Mouse (Mus musculus): Measurements from ENCODE around the gene Afap1l2.

Afap1l2 gene

DNA sequence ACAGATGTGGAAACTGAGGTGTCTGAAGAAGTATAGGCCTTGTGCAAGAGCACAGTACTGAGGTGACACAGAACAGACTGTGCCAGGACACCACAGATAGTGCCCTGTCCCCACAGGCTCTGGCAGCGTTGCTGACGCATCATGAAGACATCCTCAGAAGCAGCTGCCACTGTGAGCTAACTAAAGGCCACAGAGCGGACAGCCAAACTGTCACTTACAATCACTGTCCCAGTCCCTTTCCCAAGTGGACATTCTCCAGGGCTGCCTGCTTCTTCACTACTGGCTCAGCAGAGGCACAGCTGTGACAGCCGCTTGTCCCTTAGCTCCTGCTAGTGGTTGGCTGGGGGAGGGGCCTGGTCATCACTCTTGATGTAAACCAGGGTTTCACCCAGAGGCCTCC is 33.9 kb downstream of the Afap1l2 start:
- no peak for DNase-seq

DNA sequence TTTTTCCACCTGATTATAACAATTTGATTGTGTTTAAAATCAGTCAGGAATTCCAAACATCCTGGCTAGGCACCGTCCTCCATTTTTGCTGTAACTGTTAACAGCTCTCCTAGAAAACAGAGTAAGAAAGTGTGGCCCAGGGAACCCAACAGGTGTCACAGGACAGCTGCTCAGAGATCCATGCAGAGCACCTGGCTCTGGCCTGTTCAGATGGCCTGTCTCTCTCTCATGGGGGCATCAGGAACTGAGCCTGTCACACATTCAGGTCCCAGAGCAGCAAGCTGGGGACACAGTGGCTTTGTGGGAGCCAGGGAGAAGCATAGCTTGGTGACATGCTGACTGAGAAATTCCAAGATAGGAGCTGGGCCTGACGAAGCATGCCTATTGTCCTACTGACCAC is 35.3 kb downstream of the Afap1l2 start:
- no peak for DNase-seq

DNA sequence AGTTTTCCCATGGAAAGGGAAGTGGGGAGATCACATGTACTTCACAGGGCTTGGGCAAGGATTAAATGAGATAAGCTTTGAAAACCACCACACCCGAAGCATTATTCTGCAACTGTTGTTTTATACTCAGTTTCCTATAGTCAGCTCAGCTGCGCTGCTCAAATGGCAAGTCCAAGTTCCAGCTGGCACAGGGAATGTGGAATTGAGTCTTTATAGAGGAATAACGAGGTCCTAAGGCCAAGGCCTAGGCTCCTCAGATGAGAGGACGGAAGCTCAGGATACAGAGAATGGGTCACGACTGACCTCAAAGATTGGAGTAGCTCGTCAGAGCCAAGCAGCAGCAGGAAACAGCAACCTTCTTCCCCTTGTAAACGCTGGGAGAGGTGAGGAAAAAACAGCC is 36.7 kb downstream of the Afap1l2 start:
- no peak for DNase-seq

DNA sequence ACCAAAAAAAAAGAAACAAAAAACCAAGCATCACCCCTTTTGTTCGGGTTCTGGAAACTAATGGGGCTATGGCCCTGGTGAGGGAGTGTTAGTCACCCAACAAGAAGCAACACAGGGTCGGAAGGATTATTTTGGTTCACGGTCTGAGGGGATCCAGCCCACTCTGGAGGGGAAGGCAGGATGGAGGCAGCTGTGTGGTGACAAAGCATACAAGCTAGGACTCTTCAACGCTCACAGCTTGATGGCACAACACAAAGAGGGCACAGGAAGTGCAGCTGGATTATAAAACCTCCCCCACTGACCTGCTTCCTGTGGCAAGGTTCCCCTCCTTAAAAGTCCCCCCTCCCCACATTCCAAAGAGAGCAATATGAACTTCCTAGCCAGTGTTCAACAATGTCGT is 44.2 kb downstream of the Afap1l2 start:
- DNase-seq = no peak

DNA sequence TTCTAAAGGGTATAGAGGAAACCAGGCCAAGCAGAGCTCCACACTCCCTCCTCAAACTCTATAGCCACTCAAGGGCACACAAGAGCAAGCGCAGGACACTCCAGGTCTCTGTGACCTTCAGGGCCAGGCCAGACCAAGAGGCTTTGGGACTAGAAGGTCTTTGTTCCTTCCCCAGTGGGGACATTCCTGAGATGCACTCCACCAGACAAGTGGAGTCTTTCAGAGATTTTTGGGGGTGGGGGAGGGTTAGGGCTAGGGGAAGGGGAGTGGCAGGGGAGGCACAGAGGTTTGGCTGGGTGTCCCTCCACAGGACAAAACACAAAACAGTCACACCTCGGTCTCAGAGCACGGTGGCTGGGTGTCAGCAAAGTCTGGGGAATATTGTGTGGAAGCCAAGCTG is 48.4 kb downstream of the Afap1l2 start:
- DNase-seq = no peak

DNA sequence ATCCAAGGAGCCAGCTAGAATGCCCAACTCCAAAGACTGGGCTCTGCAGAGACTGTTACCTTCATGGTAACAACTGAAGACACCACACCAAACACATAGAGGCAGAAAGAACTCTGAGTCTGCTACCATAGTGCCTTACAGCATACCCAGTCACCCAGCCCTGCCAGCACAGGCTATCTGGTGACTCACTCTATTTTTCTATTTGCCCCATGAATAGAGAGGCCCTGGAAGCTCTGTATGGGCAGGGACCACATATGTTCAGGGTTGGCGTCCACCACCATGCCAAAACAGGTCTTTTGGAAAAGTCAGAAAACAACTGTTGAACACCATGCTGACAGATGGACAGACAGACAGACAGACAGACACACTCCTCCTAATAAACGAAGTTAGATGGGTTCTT is 49.0 kb downstream of the Afap1l2 start:
- DNase-seq = no peak

DNA sequence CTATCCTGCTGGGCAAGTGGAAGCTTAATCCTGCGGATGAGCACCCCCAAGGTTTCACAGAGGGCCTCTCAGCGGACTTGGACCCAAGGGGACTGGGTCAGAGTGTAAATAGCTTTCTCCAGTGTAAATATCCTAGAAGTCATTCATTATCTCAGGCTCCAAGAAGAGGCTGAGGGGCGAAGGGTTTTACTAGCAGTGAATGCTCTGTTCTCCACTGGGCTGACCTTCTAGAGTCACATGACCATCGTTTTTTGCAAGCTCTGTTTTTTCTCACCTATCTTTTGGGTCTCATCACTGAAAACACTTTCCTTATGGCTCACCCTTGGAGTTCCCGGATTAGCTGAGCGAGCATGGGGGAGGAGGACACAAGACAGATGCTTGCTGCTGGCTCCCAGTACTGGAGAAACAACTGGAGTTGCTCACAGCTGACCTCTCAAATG is 49.4 kb downstream of the Afap1l2 start:
- no peak for DNase-seq

DNA sequence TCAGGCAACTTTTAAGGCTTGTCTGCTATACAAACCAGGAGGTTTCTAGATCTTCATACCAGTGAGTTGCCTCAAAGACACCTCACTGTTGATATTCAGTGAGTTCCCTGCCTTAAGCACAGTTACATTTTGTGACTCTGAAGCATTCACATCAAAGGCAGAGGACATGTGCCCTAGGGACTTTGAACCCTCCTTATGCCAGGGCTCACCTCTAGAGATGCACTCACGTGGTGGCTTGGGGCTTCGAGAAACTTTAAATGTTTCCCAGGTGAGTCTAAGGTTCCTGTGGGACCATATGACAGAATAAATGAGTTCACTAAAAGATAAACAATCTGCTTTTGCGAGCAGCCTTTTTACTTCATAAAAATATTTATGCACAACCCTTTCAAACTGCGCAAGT is 50.0 kb downstream of the Afap1l2 start:
- no peak for DNase-seq

DNA sequence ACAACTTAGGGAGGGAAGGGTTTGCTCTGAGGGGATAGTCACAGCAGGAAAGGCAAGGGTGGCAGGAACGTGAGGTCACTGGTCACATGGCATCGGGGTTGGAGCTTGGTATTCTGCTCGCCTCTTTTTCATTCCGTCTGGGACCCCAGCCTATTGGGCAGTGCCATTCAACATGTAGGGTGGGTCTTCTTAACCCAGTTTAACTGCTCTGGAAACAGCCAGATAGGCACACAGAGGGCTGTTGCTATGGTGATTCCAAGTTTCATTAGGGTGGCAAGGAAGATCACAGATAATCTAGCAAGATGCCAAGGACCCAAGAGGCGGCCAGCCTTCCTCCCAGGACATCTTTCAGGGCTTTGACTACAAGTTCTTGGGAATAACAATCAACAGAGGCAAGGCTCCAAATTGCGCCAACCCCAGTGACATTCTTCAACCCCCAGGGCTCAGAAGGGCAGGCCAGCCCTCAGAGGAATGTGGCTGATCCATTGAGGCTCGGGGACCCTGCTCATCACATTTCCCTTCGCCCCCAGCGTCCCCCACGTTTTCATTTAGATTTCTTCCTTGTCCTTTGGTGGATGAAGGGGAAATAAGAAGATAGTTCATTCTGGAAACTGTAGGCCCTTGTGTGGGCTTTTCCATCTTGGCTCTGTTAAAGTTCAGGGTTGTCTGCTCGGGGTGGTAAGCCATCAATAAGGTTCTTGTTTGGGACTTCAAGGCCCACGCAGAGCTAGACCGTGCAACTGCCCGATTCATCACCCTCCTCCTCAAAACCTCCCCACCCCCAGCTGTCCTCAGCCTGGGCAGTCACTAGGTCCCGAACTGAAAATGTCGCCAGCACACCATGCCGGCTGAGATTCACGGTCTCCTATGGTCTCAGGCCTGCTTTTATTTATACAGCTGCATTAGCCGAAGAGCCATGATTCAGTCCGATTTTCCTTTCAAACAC is 52.2 kb downstream of the Afap1l2 start:
- no peak for DNase-seq

DNA sequence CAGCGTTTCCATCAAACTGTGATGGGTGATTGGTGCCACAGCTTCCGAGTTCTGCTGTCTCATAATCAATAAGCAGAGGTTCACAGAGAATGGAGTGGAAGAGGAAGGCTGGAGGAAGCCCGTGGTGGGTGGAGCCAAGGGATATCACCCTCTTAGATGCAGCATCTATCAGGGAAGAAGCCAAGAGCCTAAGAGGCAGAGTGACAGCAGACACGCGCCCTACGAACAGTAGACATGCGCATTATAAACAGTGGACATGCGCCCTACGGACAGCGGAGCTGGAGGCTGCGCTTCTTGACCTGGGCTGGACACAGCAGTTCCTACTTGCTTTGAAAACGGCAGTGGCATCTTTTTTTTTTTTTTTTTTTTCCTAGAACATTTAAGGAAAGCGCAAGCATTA is 53.2 kb downstream of the Afap1l2 start:
- DNase-seq = no peak

DNA sequence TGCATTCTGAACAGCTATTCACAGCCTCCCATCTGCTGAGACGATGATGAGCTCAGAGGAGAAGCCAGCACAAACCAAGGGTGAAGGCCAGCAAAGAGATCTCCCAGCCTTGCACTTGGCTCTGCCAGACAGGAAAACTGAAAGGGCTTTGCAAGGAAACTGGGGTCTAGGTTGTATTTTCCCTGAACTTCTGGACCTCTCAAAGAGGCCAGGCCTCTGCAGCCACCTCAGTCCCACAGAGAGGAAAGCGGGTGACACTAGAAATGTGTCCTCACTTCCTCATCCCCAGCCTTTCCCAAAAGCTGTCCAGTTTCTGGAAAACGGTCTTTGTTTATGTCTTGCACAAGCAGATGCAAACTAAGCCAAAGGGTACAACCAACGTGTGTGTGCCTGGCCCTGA is 54.2 kb downstream of the Afap1l2 start:
- no peak for DNase-seq

DNA sequence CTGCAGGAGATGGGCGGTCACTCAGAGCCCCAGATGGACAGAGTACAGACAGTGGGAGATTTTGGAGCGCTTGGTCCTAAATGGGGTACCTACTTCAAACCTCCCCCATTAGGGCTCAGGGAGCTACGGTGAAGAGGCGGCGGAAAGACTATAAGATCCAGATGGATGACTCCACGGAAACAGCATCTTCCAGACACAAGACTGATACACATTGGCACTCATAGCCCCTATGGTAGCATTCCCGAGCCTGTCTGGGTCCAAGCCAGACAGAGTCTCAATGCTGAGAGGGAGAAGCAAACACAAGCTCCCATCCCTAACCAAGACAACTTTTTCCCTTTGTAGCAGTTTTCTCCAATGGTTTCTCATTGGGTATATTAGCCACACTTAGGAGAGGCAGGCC is 57.2 kb downstream of the Afap1l2 start:
- DNase-seq = no peak

DNA sequence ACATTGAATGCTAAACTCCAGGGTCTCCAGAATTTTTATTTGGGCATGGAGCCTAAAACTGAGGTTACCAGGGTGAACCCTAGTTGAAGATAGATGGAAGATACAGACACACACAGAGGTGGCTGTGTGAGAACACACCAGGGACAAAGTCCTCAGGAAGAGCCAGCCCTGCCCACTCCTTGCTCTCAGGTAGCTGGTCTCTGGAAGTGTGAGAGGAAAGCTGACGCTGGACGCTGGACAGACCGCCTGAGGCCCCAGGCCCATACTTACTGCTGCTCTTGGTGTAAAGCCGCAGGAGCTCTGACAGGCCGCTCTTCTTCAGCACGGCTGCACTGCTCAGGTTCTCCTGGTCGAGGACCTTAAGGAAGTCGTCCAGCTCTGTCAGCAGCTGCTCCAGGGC is 58.2 kb downstream of the Afap1l2 start:
- DNase-seq = no peak

DNA sequence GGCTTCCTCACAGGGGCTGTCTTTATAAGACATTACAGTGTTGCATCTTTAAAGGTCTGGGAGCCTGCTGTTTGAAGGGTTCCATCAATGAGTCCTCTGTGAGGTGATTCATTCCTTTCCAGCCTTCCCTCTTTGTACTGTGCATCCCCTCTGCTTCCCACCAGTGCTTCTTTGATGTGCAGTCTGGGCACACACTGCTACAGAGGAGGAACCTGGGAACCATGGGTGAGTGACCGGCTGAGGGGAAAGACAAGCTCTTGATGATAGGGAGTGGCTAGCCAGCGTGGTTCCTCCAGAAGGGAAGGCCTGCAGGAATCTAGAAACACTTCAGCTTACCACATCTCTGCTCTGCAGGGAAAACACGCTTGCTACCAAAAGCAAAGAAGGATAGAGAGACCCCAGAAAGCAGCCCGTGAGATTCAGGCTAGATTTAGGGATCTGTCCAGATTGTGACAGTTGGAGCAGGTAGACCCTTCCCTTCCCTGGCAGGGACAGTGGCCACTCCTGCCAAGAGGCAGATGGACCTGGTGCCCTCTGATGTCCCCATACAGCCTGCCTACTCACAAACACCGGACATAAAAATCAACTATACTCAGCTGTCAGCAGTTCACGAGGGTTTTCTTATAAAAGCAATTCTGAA is 59.9 kb downstream of the Afap1l2 start:
- DNase-seq = no peak

DNA sequence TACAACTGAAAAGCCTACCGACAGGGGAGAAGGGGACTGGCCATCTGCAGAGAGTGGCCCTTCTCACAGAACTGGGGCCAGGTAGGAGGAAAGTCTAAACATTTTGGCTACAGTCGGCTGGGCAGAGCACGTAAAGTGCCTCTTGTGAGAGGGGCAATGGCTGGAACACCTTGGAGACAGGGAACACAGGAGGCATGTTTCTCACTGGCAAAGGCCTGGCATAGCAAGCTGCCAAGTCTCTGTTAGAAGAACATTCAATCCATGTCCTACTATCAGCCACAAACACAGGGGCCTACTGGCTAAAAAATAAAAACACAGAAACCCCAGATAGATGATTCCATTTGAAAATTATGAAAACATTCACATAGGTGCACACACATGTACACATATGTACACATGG is 61.3 kb downstream of the Afap1l2 start:
- no peak for DNase-seq

DNA sequence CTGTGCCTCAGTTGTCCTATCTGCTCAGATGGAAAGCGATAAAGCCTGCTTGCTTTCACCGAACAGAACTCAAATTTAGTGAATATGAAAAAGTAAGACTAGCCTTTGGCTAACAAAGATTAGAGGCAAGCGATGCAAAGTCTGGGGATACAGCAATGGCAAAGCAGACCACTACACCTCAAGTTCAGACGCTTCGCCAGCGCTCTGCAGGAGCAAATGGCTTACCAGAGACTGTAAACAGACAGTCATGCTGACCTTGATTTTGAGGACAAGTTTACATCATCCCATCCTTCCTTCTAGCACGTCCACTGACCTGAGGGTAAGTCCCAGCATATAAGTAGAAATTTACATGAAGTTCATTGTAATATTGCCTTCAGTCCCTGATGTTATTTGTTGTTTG is 61.8 kb downstream of the Afap1l2 start:
- DNase-seq = no peak

DNA sequence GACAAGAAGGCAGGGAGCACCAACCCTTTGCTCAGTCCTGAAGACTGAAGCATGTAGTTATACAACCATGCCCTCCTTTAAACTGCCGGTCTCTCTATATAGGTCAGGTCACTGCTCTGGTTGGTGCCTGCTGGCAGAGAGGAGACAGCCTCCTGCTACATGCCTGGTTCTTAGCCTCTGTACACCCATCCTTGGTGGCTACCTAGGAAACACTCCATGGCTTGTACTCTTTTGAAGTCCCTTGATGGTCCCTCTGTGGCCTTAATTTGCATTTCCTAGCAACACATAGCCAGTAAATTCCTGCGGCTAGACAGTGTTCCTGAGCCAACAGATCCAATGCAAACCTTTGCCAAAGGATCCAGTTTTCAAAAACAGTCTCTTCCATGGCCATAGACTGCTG is 62.4 kb downstream of the Afap1l2 start:
- DNase-seq = no peak

DNA sequence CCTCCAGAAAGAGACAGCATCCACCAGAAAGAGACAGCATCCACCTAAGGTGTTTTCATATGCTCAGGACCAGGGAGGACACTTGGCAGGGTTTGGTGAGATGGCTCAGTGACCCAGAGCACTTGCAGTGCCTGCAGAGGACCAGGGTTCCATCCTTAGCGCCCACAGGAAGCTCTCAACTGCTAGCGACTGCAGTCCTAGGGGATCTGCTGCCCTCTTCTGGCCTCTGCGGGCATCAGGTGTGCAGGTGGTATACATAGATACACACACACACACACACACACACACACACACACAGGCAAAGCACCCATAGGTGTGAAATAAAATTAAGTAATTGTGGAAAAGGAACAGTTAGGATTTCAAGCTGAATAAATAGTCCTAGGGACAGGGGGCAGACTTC is 63.2 kb downstream of the Afap1l2 start:
- DNase-seq = no peak

DNA sequence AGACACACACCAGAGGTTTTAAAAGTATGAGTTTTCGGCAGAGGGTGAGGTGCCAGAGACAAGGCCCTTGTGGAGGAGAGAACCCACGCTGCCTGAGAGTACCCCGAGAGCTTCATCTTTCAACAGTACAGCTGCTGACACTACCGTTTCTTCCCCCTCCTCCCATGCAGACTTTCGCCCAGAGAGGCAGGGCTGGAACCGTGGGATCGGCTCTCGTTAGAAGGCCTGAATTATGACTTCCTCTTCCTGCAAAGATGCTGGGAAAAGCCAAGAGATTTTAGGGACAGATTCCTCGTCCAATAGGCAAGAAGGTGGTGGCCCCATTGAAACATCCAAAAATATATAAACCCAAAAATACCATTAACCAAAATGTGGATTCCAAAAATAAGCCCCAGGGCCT is 63.8 kb downstream of the Afap1l2 start:
- no peak for DNase-seq

DNA sequence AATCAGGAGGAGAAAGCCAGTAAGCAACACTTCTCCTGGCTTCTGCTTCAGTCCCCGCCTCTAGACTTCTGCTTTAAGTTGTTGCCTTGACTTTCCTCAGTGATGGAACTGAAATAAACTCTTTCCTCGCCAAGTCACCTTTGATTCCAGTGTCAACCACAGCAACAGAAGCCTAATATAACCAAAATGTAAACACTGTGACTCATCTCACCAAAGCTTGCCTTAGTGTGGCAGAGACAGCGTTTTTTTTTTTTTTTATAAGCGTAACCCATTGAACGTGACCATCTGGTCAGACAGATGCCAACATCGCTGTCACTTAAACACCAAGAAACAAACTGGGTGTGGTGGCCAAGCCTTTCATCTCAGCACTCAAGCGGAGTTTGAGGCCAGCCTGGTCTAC is 65.8 kb downstream of the Afap1l2 start:
- DNase-seq = no peak

DNA sequence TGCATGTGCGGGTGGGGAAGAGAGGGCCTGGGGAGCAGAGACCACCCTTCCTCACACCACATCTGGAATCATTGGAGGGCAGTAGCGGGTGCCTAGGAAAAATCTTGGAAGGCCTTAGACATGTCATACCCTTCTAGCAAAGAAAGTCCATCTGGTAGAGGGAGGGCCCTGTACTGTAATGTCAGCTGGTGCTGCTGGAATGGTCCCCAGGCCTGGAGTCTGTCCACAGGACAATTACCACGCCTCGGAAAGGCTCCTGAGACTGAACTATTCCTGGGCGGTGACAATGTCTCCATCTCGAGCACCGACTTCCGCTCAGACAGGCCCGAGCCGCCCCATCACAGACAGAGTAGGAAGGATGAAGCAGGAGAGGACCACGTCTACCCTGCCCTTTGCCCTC is 67.5 kb downstream of the Afap1l2 start:
- DNase-seq = no peak

DNA sequence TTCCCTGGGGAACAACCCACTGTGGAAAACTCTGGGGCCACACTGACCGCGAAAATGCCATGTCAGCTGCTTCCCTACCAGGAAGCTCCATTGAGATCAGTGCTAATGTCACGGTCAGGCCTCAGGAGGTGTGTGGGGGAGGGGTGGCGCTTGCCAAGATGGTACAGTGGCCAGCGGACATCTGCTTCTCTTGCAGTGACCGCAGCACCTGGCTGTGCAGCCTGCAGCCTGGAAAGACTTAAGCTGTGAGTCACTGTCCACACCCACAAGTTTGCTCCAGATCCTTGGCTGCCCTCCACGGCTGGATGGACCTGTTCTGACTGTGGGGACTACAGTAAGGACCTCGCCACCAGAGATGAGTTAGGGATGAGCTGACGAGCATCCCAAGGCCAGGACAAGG is 68.2 kb downstream of the Afap1l2 start:
- DNase-seq = no peak

DNA sequence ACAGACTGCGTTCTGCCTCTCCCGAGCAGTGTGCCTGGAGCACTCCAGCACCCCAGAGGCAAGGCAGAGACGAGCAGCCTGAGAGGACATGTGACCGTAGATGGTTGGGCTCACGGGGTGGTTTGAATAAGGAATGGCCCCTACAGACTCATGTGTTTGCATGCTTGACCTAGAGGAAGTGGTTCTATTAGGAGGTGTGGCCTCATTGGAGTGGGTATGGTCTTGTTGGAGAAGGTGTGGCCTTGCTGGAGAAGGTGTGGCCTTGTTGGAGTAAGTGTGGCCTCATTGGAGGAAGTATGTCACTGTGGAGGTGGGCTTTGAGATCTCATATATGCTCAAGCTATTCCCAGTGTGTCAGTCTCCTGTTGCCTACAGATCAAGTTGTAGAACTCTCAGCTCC is 70.1 kb downstream of the Afap1l2 start:
- no peak for DNase-seq

DNA sequence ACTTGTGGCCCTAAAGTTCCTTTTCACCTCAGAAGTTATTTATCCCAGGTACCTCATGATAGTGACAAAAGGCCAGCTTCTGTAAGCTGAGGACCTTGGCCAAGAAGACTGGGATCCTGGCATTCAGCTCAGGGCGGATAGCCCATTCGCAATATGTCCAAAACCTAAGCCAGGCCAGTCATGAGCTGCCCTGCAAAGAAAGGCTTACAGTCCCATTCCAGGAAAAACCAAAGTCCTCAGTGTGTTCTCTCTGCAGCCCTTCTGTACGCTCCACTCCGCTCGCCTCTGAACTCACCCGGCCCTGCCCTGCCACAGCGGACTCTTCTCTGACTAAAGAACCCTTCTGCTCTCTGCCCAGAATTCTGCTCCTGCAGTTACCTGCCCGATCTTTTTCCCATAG is 71.8 kb downstream of the Afap1l2 start:
- DNase-seq = no peak

DNA sequence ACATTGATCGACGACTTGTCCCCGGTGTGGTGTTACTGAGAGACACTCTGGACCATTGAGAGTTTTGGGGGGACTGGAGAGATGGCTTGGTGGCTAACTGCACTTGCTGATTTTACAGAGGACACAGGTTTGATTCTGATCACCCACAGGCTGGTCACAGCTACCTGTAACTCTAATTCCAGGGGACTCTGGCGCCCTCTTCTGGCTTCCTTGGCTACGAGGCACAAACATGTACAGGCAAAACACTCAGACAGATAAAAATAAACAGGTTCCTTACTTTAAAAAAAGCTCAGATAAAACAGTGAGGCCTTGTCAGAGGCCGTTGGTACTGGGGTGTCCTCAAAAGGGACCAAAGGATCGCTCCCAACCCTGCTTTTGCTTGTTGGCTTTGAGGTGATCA is 72.3 kb downstream of the Afap1l2 start:
- DNase-seq = no peak

Measured in right cerebral cortex, adult 18-20 months (tissue).